Mouse (Mus musculus) liver, adult 2 months (tissue): Measurements from ENCODE around the gene Lap3.

Experiments used
- CTCF ChIP-seq: fragments of 200-500 bp; IDR thresholded peaks from 2 replicates; pipeline ENCODE4 v1.5.1; 2011; ENCODE audit warnings: low read depth, low read length, control low read depth
- POLR2A ChIP-seq: fragments of 200-500 bp; IDR thresholded peaks from 2 replicates; pipeline ENCODE4 v1.6.1; 2011; ENCODE audit warnings: low read length, control low read depth; ENCODE audit not compliant: insufficient read depth; ENCODE audit errors: extremely low read depth

DNA sequence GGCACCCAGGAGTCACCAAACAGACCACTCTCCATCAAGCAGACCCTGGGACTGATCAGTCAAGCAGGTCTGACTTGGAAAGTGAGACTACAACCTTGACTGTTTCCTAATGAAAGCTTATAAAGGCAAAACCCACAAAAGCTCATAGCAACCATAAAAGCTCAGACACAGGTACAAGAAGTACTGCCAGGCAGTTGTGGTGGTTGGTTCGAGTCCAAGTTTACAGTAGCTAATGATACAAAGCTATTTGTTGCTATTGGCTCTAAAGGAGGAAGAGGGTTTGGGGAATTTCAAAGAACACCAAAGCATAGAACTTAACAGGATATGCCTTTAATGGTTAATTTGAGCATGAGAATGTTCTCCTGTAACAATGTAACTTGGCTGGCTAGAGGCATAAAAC lies 9.5 kb upstream of the Lap3 start:
- TF ChIP-seq POLR2A (no peak), CTCF (no peak)
